Mouse (Mus musculus): ENCODE measurements around the gene Ccdc155. TPM values are rescaled to one million over a fixed set of nuclear protein-coding genes. Genes with fewer than 3 reads are reported as not detected.

The Ccdc155 gene
- polyA plus RNA-seq, 1 experiment from 2014 or later, result 0.86 TPM

DNA sequence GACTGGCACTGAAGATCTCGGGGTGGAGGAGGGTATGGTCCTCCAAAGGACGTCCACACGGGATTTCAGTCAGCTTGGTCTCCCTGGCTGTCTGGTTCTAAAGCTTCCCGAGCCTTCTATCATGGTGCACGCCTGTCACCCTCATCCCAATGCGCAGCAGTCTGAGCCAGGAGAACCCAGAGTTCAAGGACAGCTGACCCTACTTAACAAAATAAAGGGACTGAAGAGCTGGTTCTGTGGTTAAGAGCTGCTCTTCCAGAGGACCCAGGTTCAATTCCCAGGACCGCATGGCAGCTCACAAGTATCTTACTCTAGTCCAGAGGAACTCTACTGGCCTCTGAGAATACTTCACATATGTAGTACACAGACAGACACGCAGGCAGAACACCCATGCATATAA, 24.4 kb upstream of the Ccdc155 start:
- Histone ChIP-seq H3K36me3 (ENCODE audit: insufficient read depth, low read length) (peaks cover 76% of the 10 kb centered on the region), H3K27ac (ENCODE audit: low read length) (no peak overlapping the region), H3K9ac (replicated peaks; ENCODE audit: low read length) (no peak overlapping the region), H3K4me2 (replicated peaks; ENCODE audit: low read depth, low read length) (no peak overlapping the region), H3K9me3 (ENCODE audit: low read length) (no peaks in the 10 kb centered on the region), H3K4me3 (ENCODE audit: low read length) (no peak overlapping the region), H3K4me1 (ENCODE audit: insufficient read depth, low read length) (peaks cover 11% of the 10 kb centered on the region), H3K27me3 (ENCODE audit: insufficient read depth, low read length) (no peaks in the 10 kb centered on the region)
- no peak for ATAC-seq (ENCODE audit: low FRiP score, low TSS enrichment)
- 88% methylated on average over 8 of the region's 8 CpGs for WGBS

DNA sequence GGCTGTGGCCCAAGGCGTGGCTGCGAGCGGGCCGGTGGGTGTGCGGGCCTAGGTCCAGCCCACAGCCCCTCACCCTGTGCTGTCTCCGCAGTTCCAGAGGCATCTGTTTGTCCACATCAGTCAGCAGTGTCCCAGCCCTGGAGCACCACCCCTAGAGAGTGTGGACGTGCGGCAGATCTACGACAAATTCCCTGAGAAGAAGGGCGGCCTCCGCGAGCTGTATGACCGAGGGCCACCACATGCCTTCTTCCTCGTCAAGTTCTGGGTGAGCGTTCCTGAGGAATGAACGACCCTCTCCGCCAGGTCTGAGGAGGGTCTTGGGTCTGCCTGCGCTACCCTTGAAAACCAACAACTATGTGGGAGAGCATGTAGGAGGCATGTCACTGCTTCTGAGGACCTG, 23.9 kb upstream of the Ccdc155 start:
- no peaks in the 10 kb centered on the region for H3K27me3 ChIP-seq (ENCODE audit: insufficient read depth, low read length)
- peaks cover 81% of the 10 kb centered on the region for H3K36me3 ChIP-seq (ENCODE audit: insufficient read depth, low read length)
- no peak overlapping the region for H3K4me2 ChIP-seq (replicated peaks; ENCODE audit: low read depth, low read length)
- no peak for ATAC-seq (ENCODE audit: low FRiP score, low TSS enrichment)
- H3K9me3 ChIP-seq (ENCODE audit: low read length), result no peaks in the 10 kb centered on the region
- H3K4me3 ChIP-seq (ENCODE audit: low read length), result no peak overlapping the region
- WGBS, result 88% methylated on average over 18 of the region's 18 CpGs
- peaks cover 6% of the 10 kb centered on the region for H3K4me1 ChIP-seq (ENCODE audit: insufficient read depth, low read length)
- H3K27ac ChIP-seq (ENCODE audit: low read length), result no peak overlapping the region
- H3K9ac ChIP-seq (replicated peaks; ENCODE audit: low read length), result no peak overlapping the region

DNA sequence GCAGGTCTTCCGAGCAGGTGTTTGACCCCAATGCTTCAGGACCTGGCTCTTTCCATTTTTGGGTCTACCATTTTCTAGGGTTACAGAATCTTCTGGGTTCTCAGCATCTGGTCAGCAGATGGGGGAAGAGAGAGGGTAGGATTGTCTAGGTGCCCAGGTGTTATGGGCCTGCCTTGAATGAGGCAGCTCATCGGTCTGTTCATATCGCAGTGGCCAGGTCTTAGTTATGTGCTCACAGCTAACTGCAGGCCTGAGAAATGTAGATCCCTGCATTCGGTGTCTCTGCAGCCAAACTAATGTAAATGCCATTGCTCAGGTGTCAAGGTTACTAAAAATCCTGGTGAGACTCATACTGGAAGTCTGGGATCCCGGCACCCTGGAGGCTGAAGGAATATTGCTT, 21.7 kb upstream of the Ccdc155 start:
- H3K27me3 ChIP-seq (ENCODE audit: insufficient read depth, low read length), result no peaks in the 10 kb centered on the region
- WGBS, result 98% methylated on average over 5 of the region's 5 CpGs
- H3K4me1 ChIP-seq (ENCODE audit: insufficient read depth, low read length), result no peaks in the 10 kb centered on the region
- no peak overlapping the region for H3K4me2 ChIP-seq (replicated peaks; ENCODE audit: low read depth, low read length)
- no peak overlapping the region for H3K4me3 ChIP-seq (ENCODE audit: low read length)
- ATAC-seq (ENCODE audit: low FRiP score, low TSS enrichment), result no peak
- no peak overlapping the region for H3K9ac ChIP-seq (replicated peaks; ENCODE audit: low read length)
- no peak overlapping the region for H3K27ac ChIP-seq (ENCODE audit: low read length)
- peaks cover 85% of the 10 kb centered on the region for H3K36me3 ChIP-seq (ENCODE audit: insufficient read depth, low read length)
- no peaks in the 10 kb centered on the region for H3K9me3 ChIP-seq (ENCODE audit: low read length)

DNA sequence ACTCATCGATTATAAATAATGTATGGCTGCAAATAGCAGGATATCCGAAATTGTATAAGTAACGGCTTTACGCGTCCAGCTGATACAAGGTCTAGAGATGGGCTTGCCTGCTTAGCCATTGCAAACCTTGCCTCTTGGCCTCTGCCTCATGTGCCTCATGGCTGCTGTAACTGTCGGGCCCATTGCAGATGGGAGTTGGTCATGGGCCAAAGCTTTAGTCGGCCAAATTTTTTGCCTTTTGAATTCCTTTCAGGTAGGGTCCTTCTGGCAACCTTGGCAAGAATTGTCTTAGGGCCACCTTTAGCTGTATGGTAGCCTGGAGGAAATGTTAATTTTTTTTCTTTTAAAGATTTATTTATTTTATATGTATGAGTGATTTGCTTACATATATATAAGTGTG, 20.1 kb upstream of the Ccdc155 start:
- Histone ChIP-seq H3K4me3 (ENCODE audit: low read length) (no peak overlapping the region), H3K27me3 (ENCODE audit: insufficient read depth, low read length) (no peaks in the 10 kb centered on the region), H3K27ac (ENCODE audit: low read length) (no peak overlapping the region), H3K4me2 (replicated peaks; ENCODE audit: low read depth, low read length) (no peak overlapping the region), H3K9me3 (ENCODE audit: low read length) (no peaks in the 10 kb centered on the region), H3K4me1 (ENCODE audit: insufficient read depth, low read length) (no peaks in the 10 kb centered on the region), H3K36me3 (ENCODE audit: insufficient read depth, low read length) (peaks cover 92% of the 10 kb centered on the region), H3K9ac (replicated peaks; ENCODE audit: low read length) (no peak overlapping the region)
- 88% methylated on average over 7 of the region's 7 CpGs for WGBS
- ATAC-seq (ENCODE audit: low FRiP score, low TSS enrichment), result no peak

DNA sequence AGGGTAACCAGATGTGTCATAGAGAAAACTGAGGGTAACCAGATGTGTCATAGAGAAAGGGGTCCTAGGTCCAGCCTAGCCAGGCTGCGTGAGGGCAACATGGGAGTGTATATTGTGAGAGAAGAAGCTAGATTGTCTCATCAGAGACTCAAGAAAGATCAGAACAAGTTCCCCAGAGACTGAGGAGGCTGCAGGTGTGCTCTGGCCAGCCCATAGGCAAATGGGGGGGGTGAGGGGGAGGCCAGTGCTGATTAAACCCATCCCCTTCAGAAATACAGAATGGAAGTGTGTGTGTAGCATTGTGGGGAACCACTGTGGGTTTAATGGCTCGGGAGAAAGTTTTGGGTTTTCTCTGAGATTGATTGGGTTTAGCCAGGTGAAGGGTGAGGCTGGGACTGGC, 17.0 kb upstream of the Ccdc155 start:
- H3K27ac ChIP-seq (ENCODE audit: low read length), result no peak overlapping the region
- no peak overlapping the region for H3K4me2 ChIP-seq (replicated peaks; ENCODE audit: low read depth, low read length)
- H3K36me3 ChIP-seq (ENCODE audit: insufficient read depth, low read length), result peaks cover 92% of the 10 kb centered on the region
- 86% methylated on average over 2 of the region's 2 CpGs for WGBS
- no peaks in the 10 kb centered on the region for H3K27me3 ChIP-seq (ENCODE audit: insufficient read depth, low read length)
- no peak overlapping the region for H3K9ac ChIP-seq (replicated peaks; ENCODE audit: low read length)
- H3K4me1 ChIP-seq (ENCODE audit: insufficient read depth, low read length), result peaks cover 27% of the 10 kb centered on the region
- H3K9me3 ChIP-seq (ENCODE audit: low read length), result no peaks in the 10 kb centered on the region
- no peak overlapping the region for H3K4me3 ChIP-seq (ENCODE audit: low read length)
- ATAC-seq (ENCODE audit: low FRiP score, low TSS enrichment), result no peak

DNA sequence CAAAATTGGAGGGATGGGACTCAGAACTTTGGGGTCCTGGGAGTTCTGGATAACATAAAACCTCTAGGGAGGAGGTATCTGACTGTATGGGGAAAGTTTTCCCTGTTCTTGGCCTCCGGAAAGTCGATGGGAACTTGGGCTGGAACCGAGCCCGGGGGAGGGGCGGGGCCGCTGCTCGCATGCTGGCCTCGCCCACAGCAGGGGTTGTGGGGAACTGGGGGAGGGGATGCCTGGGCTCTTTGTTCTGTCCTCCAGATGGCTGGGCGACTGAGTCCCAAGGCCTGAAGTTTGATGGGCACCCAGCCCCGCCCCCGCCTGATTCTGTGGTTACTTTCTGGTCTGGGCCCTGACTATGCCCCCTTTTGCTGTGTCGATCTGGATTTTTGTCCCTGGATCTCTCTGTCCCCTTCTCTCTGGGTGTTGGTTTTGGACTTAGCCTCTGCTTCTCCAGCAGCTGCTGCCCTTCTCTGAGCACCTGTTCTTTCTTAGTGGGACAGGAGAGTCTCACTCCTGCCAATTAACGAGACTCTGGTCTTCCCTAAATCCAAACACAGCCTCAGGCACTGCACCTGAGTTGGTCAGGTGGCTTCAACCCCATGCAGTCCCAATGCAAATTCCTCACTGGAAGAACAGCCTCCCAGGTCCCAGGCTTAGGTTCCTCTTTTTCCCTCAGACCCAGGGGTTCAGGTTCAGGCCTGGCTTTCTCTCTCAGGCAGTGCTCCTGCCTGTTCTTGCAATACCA, 11.9 kb upstream of the Ccdc155 start:
- peak; percentile 82 for ATAC-seq (ENCODE audit: low FRiP score, low TSS enrichment)
- Histone ChIP-seq H3K4me3 (ENCODE audit: low read length) (peak overlapping the region; percentile 93), H3K9me3 (ENCODE audit: low read length) (no peaks in the 10 kb centered on the region), H3K9ac (replicated peaks; ENCODE audit: low read length) (peak overlapping the region; percentile 99), H3K27me3 (ENCODE audit: insufficient read depth, low read length) (peaks cover 8% of the 10 kb centered on the region; the same call in 1 of the 2 replicates), H3K4me1 (ENCODE audit: insufficient read depth, low read length) (peaks cover 44% of the 10 kb centered on the region), H3K27ac (ENCODE audit: low read length) (peak overlapping the region; percentile 97), H3K36me3 (ENCODE audit: insufficient read depth, low read length) (peaks cover 43% of the 10 kb centered on the region), H3K4me2 (replicated peaks; ENCODE audit: low read depth, low read length) (peak overlapping the region; percentile 89)
- WGBS, result 2% methylated on average over 13 of the region's 13 CpGs

DNA sequence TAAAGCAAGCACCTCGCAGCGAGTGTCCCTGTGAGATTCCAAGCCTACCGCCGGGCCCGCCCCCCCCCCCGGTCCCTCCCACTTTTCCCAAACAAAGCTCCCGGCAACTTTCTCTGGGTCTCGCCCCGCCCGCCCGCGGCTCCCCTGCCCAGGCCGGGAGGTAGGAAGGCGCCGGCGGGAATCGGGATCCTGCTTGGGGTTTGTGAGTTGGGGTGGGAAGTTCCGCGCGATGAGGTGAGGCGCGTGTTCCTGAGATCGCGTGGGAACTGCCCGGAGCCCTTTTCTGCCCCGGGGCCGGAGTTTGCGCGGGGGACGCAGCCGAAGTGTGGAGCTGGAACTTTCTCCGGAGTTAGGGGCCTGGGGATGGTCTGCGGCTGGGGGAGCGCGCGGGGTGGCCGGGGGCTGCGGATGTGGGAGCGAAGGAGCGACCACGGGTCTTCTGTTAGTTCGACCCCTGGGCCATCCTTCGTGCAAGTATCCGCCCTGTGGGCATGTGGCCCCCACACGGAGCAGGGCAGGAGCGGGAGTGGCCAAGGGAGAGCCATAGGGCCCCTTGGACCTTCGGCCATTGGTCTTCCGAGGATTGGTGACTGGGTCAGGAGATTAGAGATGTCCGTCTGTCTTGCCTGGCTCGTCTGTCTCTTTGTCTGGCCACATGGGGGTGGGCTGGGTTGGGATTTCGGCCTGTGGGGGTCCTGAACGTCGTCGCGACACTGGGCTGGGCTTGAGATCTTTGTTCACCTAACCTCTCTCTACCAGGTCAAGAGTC, 11.2 kb upstream of the Ccdc155 start, which contains the start of gene Tead2:
TSS of gene Tead2 (plus strand) at position 81 of the 769 bp plus-strand sequence.
- Histone ChIP-seq H3K4me3 (ENCODE audit: low read length) (peak within 1 kb of the TSS; percentile 93), H3K9me3 (ENCODE audit: low read length) (no peaks in the 10 kb centered on the region), H3K36me3 (ENCODE audit: insufficient read depth, low read length) (peaks cover 36% of the 10 kb centered on the region), H3K27ac (ENCODE audit: low read length) (peak within 1 kb of the TSS; percentile 97), H3K9ac (replicated peaks; ENCODE audit: low read length) (peak within 1 kb of the TSS; percentile 99), H3K27me3 (ENCODE audit: insufficient read depth, low read length) (peaks cover 16% of the 10 kb centered on the region), H3K4me2 (replicated peaks; ENCODE audit: low read depth, low read length) (peak within 1 kb of the TSS; percentile 89), H3K4me1 (ENCODE audit: insufficient read depth, low read length) (peaks cover 45% of the 10 kb centered on the region)
- peak; percentile 64 for ATAC-seq (ENCODE audit: low FRiP score, low TSS enrichment)
- under 1% methylated on average over 53 of the region's 55 CpGs for WGBS

DNA sequence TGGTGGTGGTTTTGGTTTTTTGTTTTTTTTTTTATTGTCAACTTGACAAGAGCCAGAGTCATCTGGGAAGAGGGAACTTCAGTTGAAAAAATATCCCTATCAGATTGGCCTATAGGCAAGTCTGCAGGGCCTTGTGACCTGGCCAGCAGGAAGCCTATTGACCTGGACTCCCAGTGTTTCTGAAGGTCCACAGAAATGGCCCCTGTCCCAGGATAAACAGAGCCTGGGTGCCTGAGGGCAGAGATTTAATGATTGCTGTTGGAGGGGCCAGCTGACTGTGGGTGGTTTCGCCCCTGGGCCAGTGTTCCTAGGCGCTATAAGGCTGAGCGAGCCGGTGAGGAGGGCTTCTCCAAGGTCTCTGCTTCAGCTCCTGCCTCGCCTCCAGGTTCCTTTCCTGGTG, 9.0 kb upstream of the Ccdc155 start:
- no peak for ATAC-seq (ENCODE audit: low FRiP score, low TSS enrichment)
- H3K9ac ChIP-seq (replicated peaks; ENCODE audit: low read length), result no peak overlapping the region
- peaks cover 15% of the 10 kb centered on the region for H3K36me3 ChIP-seq (ENCODE audit: insufficient read depth, low read length)
- WGBS, result 65% methylated on average over 5 of the region's 5 CpGs
- no peak overlapping the region for H3K4me2 ChIP-seq (replicated peaks; ENCODE audit: low read depth, low read length)
- H3K27ac ChIP-seq (ENCODE audit: low read length), result no peak overlapping the region
- H3K4me3 ChIP-seq (ENCODE audit: low read length), result no peak overlapping the region
- H3K4me1 ChIP-seq (ENCODE audit: insufficient read depth, low read length), result peaks cover 38% of the 10 kb centered on the region
- H3K9me3 ChIP-seq (ENCODE audit: low read length), result no peaks in the 10 kb centered on the region
- H3K27me3 ChIP-seq (ENCODE audit: insufficient read depth, low read length), result peaks cover 25% of the 10 kb centered on the region

DNA sequence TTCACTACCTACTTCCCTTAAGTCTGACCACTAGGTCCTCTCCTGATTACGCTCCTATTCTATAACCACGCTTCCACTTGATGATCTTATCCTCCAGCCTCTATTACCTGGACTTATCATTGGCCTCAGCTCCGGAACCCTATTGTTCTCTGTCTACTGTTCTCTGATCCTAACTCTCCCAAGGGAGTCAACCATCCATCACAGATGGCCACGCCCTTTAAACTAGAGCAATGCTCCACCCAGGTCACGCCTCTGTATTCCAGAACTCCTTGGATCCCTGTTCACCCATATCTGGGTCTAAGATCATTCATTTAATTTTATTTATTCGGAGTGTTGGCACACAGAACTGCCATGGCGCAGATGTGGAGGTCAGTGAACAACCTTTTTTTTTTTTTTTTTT, 7.7 kb upstream of the Ccdc155 start:
- Histone ChIP-seq H3K27ac (ENCODE audit: low read length) (no peak overlapping the region), H3K36me3 (ENCODE audit: insufficient read depth, low read length) (peaks cover 2% of the 10 kb centered on the region; the same call in 1 of the 2 replicates), H3K4me1 (ENCODE audit: insufficient read depth, low read length) (peaks cover 25% of the 10 kb centered on the region), H3K9ac (replicated peaks; ENCODE audit: low read length) (no peak overlapping the region), H3K4me2 (replicated peaks; ENCODE audit: low read depth, low read length) (peak overlapping the region; percentile 48), H3K27me3 (ENCODE audit: insufficient read depth, low read length) (peaks cover 25% of the 10 kb centered on the region), H3K4me3 (ENCODE audit: low read length) (no peak overlapping the region), H3K9me3 (ENCODE audit: low read length) (no peaks in the 10 kb centered on the region; the same call in 1 of the 2 replicates)
- ATAC-seq (ENCODE audit: low FRiP score, low TSS enrichment), result no peak
- 70% methylated on average over 7 of the region's 7 CpGs for WGBS

DNA sequence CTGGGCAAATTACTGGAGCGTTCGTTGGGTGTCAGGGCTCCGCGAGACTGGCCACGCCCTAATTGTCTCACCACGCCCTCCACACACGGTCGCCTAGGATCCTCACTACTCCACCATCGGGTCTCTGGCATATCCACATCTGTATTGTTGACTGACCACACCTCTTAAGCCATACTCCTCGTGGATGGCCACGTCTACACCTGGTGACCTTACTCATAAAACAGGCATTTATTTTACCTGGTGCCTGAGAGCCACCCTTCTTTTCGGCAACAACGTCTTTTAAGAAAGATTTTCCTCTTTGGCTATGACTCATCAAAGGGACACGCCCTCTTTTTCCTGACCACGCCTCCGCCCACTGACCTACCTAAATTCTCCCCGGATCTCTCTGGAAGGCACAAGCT, 7.2 kb upstream of the Ccdc155 start, which contains the start of gene Dkkl1:
TSS of gene Dkkl1 (minus strand) at position 297 of the 401 bp plus-strand sequence.
- Histone ChIP-seq H3K9me3 (ENCODE audit: low read length) (no peaks in the 10 kb centered on the region; the same call in 1 of the 2 replicates), H3K27ac (ENCODE audit: low read length) (no peak within 1 kb of the TSS), H3K27me3 (ENCODE audit: insufficient read depth, low read length) (peaks cover 25% of the 10 kb centered on the region), H3K4me3 (ENCODE audit: low read length) (0 out of 2 replicates have a peak within 1 kb of the TSS, but pooled peaks have one; percentile 16), H3K4me2 (replicated peaks; ENCODE audit: low read depth, low read length) (peak within 1 kb of the TSS; percentile 48), H3K4me1 (ENCODE audit: insufficient read depth, low read length) (peaks cover 20% of the 10 kb centered on the region), H3K36me3 (ENCODE audit: insufficient read depth, low read length) (no peaks in the 10 kb centered on the region), H3K9ac (replicated peaks; ENCODE audit: low read length) (peak within 1 kb of the TSS; percentile 17; the same call in 1 of the 2 replicates)
- ATAC-seq (ENCODE audit: low FRiP score, low TSS enrichment), result no peak
- WGBS, result 6% methylated on average over 17 of the region's 17 CpGs
